Mouse (Mus musculus) gastrocnemius, adult 18-20 months (tissue): ENCODE data around the gene Slc25a35. TPM values are rescaled to one million over a fixed set of nuclear protein-coding genes. Genes with fewer than 3 reads are reported as not detected.
"Not testable (repeated sequence)": the region's sequence is repeated elsewhere in the genome, so short reads cannot be mapped to it uniquely, and the experiment has no call there.

Experiments used
- DNase-seq: peaks from one replicate; pipeline ENCODE4 v3.0.0; 2021; ENCODE audit warnings: low spot score
- long read RNA-seq, 2 experiments: library from polyadenylated mRNA; stranded (forward); transcript quantifications; one replicate each; pipeline ENCODE4 v2.0.0; 2021
- total RNA-seq, 2 experiments: library from RNA; stranded (reverse); gene quantifications; 2 replicates each; pipeline ENCODE4 v1.2.3; 2021

Slc25a35 gene
- total RNA-seq, result 1 to 10 TPM; 4.8 to 5.2 TPM
- long read RNA-seq, experiment 1, partial matches to known transcripts, result 1 of 5 reads
- long read RNA-seq, experiment 1, other reads (novel, unspliced or antisense), result 1 of 5 reads
- long read RNA-seq, experiment 2, partial matches to known transcripts, result 0 of 4 reads
- long read RNA-seq, experiment 2, other reads (novel, unspliced or antisense), result 1 of 4 reads

GRCm38 (mm10) chr11:68967337-68968282, at the start of gene Slc25a35:
Slc25a35 (plus strand) TSS chr11:68968131.
- peak; percentile 90 for DNase-seq

DNA sequence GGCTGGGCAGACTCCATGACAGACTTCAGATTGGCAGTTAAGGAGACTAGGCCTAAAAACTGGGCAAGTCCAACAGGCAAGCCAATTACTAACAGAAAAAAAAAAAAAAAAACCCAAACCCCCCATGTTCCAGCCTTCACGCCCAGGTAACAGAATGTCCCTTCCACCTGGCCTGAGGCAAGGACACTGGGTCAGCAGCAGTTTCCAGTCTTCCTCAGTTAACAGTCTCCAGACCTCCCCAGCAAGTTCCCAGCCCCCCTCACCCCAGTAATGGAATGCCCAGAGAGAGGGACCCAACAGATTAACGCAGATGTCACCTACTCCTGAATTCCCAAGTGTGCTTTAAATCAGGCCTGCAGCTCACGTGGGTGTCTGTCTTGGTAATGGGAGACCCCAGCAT, 44.7 kb upstream of the Slc25a35 start:
- DNase-seq, result no peak

- DNase-seq, result no peak
These were observed 43.2 kb upstream of the Slc25a35 start for GRCm38 (mm10) chr11:68924749-68925148.

DNA sequence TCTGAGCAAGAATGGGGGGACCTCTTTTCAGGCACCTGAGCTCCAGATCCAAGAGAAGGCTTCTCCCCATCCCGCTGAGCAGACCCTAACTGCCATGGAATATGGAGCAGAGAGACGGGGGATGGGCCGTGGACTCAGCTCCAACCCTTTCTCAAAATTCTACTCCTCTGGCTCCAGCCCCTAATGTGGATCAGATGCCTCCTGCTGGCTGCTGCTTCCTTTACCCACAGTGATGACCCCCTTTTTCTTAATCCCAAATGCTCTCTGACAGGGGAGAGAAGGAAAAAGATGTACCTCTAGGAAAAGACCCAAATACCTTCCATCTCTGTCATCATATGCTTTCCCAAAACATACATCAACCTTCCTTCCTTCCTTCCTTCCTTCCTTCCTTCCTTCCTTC, 41.0 kb upstream of the Slc25a35 start, which contains the start of gene Odf4:
Gene Odf4 (minus strand): TSS at position 101 of the 400 bp plus-strand sequence.
- no peak for DNase-seq

DNA sequence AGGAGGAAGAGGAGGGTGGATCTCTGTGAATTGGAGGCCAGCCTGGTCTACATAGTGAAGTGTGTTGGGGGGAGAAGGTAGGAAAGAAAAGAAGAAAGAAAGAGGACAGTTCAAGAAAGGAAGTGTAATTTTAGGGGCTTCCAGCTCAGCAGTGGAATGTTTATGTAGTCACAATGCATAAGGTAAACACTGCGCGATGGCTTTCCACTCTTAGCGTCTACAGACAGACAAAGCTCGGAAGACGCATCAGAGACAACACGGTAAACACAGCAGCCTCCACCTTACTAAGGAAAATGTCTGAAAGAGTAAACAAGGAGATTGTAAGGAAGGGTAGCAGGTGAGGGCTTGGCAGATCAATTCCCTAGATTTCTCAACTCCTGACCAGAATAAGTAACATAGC, 38.0 kb upstream of the Slc25a35 start:
- no peak for DNase-seq

GRCm38 (mm10) chr11:68933885-68934507, 33.9 kb upstream of the Slc25a35 start:
- DNase-seq, result no peak

- DNase-seq, result not testable (repeated sequence)
These were observed 31.0 kb upstream of the Slc25a35 start for GRCm38 (mm10) chr11:68936951-68937350.

DNA sequence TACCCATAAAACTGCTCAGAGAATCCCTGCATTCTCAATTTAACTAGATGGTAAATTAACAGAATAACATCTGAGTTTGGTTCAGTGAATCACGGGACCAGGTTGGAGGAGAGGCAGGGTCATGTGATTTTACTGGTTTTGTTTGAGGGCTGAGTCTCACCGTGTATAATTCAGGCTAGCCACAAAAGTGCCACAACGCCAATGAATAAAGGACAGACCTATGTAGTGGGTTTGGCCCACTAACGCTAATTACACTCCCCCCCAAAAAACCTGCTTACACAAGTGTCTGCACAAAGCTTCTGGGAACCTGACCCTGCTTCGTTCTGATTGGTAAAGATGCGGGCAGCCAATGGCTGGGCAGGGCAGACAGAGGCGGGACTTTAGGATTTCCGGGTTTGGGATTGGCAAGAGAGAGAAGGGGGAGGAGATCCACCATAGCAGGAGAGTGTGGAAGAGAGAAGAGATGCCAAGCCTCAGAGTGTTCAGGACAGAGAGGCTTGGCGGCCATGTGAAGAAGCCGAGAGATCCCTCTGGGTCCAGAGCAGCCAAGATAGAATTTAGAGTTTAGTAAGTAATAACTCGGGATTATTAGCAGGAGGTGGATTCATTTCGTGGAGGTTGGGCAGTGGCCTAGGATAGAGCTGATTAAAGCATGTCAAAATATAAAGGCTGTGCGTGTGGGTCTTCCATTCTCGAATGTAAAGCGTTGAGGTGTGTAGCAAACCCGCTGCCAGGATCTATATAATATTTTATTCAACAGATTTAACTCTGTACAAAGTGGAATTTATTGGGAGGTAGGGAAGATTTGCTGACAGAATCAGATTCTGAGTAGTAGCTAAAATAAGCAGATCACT, 28.3 kb upstream of the Slc25a35 start:
- DNase-seq, result peak; percentile 93

DNA sequence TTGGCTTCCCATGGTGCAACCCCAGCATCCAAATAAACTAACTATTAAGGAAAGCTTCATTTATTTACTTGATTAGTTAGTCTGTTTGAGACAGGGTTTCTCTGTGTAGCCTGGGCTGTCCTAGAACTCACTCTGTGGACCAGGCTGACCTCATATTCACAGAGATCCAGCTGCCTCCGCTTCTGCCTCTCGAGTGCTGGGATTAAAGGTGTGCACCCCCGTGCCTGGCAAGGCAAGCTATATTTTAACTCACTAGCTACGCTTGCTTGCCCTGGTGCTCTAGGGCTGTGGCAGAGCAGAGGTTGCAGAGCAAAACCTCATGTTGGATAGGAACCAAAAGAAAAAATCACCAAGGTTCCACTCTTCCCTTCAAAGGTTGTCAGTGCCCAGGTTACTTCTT, 27.4 kb upstream of the Slc25a35 start:
- DNase-seq, result no peak

GRCm38 (mm10) chr11:68942731-68943130, 25.2 kb upstream of the Slc25a35 start:
- DNase-seq, result no peak

GRCm38 (mm10) chr11:68945245-68945644, 22.7 kb upstream of the Slc25a35 start:
- DNase-seq, result no peak

DNA sequence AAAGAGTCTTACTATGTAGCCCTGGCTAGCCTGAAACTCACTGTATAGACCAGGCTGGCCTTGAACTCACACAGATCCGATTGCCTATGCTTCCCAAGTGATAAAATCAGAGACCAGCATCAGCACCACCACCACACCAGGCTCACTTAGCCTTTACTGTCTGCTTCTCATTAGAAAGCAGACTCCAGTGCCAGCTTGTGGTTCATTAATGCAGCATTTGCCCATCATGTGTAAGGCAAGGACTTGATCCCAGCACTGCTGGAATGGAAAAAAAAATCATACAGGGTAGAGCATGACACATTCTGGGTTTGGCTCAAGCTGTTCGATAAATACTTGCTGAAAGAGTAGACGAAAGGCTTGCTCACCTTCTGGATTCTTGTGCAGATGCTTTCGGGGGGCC, 21.9 kb upstream of the Slc25a35 start:
- DNase-seq, result no peak

DNA sequence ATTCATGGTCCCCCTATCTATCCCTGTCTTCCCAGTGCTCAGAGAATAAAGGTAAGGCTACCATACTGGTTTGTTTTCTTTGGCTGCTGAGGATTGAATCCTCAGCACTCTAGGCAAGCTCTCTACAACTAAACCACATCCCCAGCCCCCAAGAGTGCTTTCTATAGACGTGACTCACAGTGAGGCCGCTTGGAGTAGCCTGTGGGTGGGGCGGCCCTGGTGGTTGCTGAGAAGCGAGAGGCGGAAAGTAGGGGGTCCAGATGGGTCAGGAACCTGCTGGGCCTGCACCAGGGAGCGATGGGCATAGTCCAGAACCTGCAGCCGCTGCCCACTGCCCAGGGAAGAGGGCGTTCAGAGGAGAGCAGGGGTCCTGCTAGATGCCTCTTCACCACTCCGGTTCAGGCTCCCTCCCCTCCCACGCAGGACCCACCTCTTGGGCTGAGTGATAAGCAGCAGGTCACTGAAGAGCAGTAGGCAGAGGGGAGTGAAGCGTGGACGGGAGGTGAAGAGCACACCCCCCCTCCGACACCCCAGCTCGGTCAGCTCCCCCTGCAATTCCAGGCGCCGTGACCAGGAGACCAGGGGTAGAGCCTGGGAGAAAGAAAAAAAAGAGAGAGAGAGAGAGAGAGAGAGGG, 21.0 kb upstream of the Slc25a35 start:
- DNase-seq, result no peak

DNA sequence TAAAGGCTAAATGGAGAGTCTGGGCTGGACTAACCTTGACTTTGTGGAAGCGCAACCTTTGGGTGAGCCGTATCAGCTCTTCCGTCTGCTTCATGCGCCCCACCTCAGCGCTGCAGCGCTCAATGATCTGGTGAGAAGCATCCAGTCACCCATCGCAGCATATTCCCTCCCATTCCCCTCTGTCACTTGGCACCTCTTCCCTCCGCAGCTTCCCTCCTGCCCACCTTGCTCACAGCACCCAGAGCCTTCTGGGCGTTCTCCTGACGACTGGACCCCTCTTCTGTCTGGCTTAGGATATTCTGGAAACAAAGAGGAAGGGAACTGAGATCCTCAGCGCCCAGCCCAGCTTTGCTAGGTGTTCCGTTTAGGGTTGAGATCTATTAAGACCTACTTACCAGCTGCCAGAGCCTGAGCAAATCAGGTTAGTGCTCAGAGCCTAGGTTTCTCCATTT, 20.4 kb upstream of the Slc25a35 start:
- no peak for DNase-seq

- DNase-seq, result no peak
These were observed 14.0 kb upstream of the Slc25a35 start for GRCm38 (mm10) chr11:68953903-68954302.

DNA sequence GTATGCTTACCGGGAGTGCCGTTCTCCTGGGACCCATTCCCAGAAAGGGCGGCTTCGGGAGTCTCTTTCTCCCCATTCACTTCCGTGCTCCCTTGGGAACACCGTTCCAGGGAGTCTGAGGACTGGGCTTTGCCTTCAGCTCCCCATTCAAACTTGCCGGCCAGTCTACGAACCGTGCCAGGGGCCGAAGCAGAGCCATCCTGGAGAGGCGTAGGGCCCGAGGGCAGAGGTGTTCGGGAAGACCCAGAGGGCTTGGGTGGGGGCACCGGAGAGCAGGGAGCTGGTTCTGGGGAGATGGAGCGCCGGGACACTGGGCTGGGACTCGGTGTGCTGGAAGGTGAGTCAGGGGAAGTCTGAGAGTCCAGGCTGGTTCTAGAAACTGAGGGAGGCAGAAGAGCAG, 13.5 kb upstream of the Slc25a35 start:
- DNase-seq, result no peak

GRCm38 (mm10) chr11:68955473-68955872, 12.5 kb upstream of the Slc25a35 start:
- DNase-seq, result no peak

GRCm38 (mm10) chr11:68956107-68956506, 11.8 kb upstream of the Slc25a35 start:
- no peak for DNase-seq

DNA sequence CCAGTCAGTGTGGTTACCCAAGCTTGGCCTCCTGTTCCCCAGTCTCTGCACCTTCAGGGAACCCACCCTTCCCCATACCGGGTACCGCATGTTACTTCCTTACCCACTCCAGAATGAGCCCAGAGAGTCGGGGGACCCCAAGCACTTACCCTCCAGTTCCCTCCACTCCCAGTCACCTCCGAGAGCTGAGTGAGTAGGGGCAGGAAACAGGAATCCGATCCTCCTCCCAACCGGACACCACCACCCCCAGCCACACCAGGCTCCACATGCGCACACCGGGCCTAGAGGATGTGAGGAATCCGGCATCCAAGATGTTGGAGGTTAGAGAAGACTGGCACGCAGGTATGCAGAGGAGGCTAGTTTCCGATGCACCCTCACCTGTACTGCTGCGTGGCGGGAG, 11.2 kb upstream of the Slc25a35 start:
- no peak for DNase-seq

GRCm38 (mm10) chr11:68957308-68957707, 10.6 kb upstream of the Slc25a35 start, which contains the start of gene Arhgef15:
Arhgef15 (minus strand) TSS chr11:68957480.
- no peak for DNase-seq

GRCm38 (mm10) chr11:68957971-68958370, 10.0 kb upstream of the Slc25a35 start:
- DNase-seq, result no peak
